Mouse (Mus musculus): ENCODE measurements around the gene Supt5. TPM values are rescaled to one million over a fixed set of nuclear protein-coding genes. Genes with fewer than 3 reads are reported as not detected.

Gene Supt5
- total RNA-seq, 4 experiments from 2014 or later: 117 to 123 (median 121) TPM

DNA sequence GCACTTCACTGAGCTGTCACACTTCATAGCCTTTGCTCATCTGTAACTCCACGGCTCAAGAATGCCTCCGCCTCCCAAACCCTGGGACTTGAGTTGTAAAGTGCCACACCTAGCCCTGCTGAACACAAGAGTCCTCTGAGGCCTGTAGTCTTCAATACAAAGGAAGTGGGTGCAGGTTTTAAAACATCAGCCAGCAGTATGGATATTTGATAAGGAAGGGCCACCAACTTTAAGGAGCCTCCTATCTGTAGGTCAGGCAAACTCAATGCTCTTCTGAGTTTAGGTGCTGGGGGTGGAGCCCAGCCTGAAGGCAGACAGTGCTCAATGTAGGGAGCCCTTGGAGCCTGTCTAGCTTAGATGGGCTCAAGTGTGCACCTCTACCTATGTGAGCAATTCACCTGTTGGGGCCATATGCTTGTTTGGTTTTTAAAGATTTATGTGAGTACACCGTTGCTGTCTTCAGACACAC lies 15.6 kb upstream of the Supt5 start:
- no peak for DNase-seq (ENCODE audit: low spot score in 2 of 2)

DNA sequence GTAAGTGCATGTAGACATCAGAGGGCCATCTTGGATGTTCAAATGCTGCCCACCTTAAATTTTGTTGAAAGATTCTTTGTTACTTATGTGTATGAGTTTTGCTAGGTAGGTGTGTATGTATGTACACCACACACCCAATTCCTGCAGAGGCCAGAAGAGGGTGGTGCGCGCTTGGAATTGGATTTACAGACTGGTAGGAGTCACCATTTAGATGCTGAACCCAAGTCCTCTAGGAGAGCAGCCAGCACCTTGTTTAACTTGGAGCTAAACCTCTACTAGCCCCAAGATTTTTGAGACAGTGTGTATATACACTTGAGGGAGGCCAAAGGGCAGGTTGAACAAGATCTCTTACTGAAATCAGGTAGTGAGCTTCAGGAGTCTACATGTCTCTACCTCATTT lies 14.7 kb upstream of the Supt5 start:
- DNase-seq (ENCODE audit: low spot score in 2 of 2): no peak

DNA sequence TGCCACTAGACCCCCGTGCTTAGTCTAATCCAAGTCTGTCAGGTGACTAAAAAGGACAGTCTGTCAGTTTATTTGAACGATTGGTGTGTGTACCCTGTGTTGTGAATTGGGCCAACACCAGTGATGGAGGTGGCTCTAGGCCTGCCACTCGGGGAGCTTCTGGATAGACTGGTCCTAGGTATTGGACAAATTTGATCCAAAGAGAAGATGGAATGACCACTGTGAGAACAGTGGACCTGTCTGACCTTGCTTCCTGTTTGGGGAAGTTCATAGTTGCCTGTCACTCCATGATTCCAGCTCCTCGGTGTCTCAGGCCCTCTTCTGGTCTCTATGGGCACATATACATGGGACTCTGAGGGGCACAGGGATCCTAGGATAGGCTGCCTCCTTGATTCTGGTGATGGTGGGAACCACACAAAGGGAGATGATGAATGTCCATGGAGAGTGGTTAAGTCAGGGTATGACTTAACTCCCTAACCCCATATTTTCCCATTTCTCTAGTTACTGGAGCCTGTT lies 13.2 kb upstream of the Supt5 start:
- no peak for DNase-seq (ENCODE audit: low spot score in 2 of 2)

DNA sequence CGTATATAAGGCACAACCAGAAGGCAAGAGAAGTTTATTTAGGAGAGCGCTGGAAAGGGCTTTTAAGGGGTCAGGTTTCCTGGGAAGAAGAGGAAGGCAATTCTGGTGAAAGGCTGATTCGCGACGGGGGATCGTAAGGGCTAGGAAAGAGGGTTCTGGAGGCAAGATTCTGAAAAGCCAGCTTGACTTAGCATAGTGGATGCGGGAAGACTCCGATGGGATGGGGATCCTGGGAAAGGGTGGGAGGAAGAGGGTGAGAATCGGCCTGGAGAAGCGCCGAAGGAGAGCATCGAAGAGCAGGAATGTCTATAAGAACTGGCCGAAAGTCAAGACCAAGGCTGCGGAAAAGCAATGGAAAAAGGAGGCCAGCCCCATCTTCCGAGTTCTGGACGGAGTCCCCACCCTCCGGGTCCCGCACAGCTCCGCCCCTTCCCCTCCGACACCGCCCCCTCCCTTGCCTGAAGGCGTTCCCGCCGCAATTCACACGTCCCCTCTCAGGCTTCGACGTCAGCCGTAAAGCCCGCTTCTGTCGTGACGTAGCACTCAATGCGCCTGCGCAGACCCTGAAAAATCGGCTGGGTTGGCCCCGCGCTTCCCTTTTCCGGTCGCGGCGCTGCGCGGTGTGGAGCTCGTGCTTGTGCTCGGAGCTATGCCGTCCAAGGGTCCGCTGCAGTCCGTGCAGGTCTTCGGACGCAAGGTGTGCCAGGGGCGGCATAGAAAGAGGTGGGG lies 11.8 kb upstream of the Supt5 start, which contains the start of gene Rps16:
TSS of gene Rps16 (plus strand) at position 498 of the 729 bp plus-strand sequence.
- DNase-seq (ENCODE audit: low spot score in 2 of 2): peak; percentile 93 to 96

DNA sequence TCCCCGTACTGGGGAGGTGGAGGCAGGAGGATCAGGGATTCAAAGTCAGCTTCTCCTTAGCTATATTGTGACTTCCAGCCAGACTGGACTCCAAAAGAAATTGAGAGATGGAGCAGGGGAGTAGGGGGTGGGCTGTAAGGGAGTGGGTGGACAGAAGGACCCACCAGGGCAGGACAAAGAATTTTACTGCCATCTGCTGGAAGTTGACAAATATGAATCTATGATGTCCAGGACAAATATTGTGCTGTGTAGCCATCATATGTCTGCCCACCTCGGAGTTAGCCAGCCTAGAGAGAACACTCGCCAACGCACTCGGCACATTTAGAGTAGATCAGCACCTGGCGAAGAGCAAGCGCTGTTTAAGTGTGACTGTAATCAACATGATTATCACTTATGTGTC lies 10.1 kb upstream of the Supt5 start:
- DNase-seq (ENCODE audit: low spot score in 2 of 2): no peak

DNA sequence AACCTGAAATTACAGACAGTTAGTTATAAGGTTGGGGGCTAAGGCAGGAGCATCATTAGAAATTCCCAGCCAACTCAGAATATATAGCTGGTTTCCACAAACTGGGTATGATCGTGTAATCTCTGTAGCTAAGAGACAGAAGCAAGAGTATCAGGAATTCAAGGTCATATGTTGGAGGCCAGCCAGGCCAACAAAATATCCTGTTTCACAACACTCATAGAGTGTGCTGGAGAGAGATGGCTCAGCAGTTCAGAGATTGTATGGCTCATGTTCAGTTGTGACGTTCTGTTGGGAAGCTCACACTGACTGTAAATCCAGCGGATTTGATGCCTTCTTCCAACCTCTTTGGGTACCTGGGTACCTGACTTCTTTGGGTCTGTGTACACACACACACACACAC lies 9.2 kb upstream of the Supt5 start:
- no peak for DNase-seq (ENCODE audit: low spot score in 2 of 2)

DNA sequence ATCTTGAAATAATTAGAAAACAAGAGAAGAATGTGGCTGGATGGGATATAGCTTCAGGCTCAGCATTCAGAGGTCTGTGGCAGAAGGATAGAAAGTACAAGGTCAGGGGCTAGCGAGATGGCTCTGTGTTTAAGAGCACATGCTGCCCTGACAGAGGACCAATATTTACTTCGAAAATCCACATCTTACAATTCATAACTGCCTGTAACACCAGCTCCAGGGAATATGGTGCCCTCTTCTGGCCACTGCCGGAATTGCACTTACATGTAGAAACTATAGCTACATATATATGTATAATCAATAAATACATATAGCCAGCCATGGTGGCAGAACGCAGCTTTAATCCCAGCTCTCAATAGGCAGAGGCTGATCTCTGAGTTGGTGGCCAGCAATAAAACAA lies 6.1 kb upstream of the Supt5 start:
- DNase-seq (ENCODE audit: low spot score in 2 of 2): peak in 1 of 2 experiments; percentile 34

DNA sequence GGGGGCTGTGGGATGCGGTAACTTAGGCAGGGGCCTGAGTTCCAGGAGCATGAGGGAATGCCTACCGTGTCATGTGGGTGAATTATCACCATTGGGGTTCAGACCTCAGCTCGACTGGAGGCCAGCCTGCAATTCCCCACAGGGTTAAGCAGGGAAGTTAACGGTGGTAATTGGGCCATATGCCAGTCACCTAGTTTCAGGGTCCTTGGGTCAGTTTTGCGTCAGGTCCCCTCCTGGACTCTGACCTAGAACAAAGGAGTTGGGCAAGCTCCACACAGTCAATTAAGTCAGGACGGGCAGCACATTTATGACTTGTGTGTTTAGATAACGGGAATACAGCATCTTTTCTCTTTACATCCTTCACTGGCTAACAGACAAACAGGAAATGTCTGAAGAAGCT lies 2.8 kb upstream of the Supt5 start:
- DNase-seq (ENCODE audit: low spot score in 2 of 2): no peak

DNA sequence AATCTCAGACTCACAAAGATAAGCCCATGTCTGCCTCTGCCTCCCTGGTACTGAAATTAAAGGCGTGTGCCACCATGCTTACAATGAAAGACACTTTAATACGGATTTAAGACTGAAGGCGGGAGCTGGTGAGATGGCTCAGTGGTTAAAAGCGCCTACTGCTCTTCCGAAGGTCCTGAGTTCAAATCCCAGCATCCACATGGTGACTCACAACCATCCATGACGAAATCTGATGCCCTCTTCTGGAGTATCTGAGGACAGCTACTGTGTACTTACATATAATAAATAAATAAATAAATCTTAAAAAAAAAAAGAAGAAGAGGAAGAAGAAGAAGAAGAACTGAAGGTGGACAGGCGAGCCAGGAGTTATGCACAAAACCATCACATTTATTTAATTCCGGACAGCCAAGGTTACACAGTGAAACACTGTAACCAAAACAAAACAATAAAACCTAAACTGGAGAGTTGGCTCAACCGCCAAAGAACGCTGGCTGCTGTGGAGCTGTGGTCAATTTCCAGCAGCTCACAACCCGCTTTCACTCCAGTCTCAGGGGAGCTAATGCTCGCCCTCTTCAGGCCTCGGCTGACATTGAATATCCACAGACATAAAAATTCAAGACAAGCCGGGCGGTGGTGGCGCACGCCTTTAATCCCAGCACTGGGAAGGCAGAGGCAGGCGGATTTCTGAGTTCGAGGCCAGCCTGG lies 819 bp upstream of the Supt5 start:
- no peak for DNase-seq (ENCODE audit: low spot score in 2 of 2)

DNA sequence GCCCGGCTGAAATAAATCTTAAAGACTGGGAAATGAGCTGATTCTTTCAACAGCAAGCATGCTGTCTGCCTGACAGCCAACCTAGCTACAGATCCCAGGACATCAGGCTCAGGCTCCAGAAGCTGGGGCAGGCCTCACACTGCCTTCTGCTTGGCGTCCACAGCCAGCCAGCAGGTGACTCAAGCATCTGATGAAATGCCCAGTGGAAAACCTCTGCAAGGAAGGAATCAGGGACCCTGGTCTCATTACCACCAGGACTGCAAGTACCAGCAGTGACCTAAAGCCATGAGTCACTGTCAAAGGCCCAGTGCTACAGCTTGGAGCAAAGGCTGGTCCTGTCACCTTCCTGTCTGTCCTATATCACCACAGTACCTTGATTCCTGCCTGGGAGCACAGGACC lies 3.1 kb downstream of the Supt5 start:
- no peak for DNase-seq (ENCODE audit: low spot score in 2 of 2)

DNA sequence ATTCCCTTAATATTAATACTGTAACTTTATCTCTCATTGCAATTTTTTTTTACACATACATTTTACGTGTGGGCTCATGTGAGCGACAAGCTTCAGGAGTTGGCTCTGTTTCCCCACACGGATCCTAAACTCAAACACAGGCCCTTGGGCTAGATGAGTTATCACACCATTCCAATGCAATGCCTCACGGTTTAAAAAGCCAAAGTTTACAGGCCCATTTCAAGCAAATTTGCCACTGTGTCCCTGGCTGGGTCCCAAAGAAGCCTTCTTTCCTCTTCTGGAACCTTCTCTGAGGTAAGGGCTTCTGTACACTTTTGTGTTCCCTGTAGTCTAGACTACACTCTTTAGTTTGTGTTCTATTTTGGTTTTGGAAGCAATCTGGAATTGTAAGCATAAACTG lies 4.0 kb downstream of the Supt5 start:
- no peak for DNase-seq (ENCODE audit: low spot score in 2 of 2)

DNA sequence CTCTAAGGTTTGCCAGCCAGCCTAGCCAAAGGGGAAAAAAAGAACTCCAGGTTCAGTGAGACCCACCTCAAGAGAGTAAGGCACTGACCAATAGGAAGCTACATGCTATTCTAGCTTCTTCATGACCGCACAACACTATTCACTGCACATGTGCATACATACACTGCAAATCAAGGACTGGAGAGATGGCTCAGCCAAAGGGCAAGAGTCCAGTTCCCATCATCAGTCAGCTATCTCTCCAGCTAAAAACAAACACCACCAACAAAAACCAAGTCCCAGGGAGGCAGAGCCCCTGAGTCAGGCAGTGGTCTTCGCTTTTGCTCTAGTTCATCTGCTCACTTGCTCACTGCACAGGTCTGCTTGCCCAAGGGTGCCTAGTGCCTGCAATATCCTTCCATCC lies 10.3 kb downstream of the Supt5 start:
- no peak for DNase-seq (ENCODE audit: low spot score in 2 of 2)

DNA sequence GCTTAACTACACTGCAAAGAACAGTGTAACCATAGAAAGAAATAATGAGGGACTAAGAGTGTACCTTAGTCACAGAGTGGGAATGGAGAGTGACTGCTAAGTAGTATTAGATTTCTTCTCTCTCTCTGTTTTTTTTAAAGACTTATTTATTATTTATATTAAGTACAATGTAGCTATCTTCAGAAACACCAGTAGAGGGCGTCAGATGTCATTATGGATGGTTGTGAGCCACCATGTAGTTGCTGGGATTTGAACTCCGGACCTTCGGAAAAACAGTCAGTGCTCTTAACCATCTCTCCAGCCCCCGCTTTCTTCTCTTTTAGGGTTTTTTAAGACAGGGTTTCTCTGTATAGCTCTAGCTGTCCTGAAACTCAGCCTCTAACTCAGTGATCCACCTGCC lies 12.1 kb downstream of the Supt5 start:
- no peak for DNase-seq (ENCODE audit: low spot score in 2 of 2)

DNA sequence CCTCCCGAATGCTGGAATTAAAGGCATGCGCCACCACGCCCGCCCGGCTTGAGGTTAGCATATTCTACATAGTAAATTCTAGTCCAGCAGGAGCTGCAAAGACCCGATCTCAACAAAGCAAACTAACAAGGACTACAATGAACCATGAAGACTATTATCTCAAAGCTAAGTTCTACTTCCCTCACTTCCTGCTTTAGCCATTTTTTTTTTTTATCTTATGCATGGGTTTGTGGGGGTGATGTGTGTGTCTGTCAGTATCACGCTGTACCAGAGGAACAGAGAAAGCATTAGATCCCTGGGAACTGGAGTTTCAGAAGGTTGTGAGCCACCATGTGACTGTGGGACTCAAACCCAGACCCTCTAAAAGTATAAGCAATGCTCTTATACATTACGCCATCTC lies 13.3 kb downstream of the Supt5 start:
- no peak for DNase-seq (ENCODE audit: low spot score in 2 of 2)

DNA sequence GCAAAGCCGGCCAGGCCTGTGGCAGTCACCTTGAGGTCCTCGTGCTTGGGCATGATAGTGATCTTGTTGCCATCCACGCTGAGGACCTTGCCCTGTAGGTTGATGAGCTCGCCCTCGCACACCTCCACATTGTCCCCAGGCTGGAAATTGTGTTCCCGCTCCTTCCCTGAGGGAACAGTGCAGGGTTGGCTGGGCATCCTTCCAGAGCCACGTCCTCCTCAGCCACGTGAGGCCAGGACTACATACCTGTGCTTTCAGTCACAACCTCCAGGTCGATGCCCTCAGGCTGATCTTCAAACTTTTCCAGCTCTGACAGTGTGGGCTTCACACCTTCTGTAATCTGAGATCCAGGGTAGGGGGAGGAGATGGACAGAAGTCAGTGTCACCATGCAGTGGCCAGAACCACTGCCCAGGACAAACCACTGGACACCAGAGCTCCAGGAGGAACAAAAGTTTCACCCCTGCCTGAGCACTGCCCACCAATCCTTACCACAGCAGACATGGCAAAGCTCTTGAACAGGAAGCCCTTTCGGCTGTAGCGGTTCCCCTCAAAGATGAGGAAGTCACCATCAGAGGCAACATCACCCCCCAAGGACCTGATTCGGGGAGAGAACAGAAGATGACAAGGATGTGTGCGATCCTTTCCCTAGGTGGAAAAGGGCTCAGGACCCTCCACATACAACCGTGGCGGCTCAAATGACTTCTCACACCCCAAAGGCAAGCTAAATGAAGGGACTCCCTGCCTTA lies 16.4 kb downstream of the Supt5 start:
- DNase-seq (ENCODE audit: low spot score in 2 of 2): no peak

DNA sequence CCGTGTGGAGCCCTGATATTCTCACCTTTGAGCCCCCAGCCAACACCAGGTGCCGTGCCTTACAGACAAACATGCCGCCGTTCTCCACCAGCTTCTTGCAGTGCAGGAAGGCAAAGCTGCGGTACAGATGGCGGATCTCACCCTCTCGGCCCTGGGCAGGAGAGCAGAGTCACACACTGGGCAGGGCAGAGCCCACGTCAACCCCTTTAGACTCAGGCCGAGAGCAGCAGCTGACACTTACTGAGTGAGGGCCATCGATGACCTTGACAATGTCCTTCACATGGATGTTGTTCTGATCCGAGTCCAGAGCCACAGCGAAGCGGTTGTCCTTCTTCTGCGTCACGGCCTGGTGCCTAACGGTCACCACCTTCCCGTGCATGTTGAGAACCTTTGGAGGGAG lies 19.8 kb downstream of the Supt5 start:
- no peak for DNase-seq (ENCODE audit: low spot score in 2 of 2)

DNA sequence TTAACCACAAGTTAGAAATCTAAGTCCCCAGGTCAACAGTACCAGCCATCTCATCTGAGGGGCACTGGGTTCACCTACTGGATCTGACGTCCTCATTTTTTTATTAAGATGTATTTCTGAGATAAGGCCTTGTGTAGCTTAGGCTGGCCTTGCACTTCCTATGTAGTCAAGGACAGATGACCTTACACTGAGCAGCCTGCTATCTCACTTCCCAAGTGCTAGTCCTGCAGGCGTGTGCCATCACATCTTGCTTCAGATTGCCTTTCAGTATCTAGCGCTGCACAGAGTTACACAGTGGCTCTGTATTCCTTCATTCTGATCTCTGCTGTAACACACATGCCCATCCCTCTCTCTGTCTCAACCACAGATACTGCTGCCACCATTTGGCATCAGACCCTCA lies 20.5 kb downstream of the Supt5 start:
- DNase-seq (ENCODE audit: low spot score in 2 of 2): no peak

DNA sequence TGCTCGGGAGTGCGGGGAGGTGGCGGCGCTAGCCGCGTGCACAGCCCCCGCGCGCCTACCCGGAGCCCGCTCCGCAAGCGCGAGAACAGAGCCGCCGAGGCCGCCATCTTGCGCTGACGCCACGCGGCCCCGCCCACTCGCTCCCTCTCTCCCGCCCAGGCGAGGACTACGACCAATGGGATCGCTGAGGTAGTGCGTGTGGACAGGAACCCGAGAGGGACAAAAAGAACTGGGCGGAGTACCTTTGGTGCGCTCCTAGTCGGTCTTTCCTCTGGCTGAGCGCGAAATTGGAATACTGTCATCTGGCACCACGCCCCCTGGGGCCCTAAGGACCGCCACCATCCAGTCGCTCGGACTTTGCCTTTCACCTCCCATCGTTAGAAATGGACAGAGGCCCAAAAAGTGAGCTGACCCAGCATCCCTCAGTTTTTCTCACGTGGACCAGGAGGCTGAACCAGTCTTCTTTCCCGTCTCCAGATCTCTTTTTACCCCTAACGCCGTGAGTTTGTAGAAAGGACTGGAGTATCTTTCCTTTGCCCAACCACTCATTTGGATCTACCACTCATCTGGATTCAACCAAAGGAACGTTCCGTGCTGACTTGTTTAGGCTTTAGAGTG lies 26.5 kb downstream of the Supt5 start, which contains the start of gene Timm50:
TSS of gene Timm50 (minus strand) at position 147 of the 618 bp plus-strand sequence.
- DNase-seq (ENCODE audit: low spot score in 2 of 2): peak; percentile 98

DNA sequence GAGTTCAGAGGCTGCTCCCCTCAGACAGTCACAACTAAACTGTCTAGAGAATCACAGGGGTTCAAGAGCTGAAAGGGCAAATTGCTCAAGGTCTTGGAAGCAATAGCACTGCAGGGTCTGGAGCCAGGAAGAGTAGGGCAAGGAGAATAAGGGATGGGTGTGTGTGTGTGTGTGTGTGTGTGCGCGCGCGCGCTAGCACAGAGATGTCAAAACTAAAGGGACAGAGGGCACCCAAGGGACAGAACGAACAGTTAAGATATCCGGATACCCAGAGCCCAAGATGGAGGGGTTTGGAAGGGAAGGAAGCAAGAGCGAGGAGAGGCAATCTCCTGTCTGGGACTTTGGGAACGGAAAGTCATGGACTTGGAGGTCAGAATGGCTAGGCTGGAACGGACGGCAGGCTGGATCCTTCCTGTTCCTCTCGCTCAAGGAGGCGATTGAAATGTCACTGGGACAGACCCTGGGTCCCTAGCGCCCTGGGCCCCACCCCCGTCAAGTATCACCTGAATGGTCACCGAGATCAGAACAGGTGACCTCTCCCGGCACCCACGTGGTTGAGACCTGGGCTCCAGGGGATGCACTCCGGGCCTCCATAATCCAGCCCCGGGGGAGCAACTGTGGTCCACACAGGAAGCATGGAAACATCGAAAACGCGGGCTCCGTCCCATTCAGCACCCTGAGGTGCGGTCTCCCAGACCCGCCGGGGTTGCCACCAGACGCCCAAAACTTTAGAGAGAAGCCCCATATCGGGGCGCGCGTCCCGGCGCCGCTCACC lies 27.2 kb downstream of the Supt5 start:
- DNase-seq (ENCODE audit: low spot score in 2 of 2): no peak

DNA sequence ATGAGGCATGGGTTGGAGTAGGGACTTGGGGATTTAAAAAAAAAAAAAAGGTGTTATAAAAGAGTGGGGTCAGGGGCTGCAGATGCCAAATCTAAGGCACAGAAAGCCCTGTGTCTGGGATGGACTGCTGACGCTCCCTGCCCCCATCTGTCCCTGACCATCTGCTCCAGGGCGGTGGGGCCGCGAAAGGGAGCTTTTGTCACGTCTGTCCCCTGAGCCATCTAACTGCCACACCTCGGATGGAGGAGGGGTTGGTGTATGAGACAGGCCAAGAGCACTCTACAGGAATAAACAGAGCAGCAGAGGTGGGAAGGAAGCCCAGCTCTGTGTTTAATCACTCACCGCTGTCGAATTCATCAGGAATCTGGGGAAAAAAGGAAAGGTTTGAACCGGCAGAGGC lies 28.8 kb downstream of the Supt5 start:
- DNase-seq (ENCODE audit: low spot score in 2 of 2): no peak

DNA sequence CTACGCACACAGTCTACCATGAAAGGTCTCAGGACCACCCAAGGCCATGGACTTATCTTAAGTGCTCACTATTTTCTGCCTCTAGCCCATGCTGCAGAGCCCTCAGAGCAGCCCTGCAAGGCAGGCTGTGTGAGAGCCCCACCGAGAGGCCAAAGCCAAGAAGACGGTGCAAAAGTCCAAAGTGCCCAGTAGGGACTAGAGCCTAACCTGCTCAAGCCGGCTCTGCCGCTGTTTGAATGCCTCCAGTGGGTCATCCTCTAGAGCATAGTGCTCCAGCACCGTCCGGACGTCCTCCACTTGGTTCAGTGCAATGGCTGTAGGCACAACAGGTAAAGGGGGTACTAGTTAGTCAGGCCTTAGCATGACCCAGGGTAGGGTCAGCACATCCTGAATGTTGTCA lies 32.3 kb downstream of the Supt5 start:
- DNase-seq (ENCODE audit: low spot score in 2 of 2): no peak
